Mouse (Mus musculus) cortical plate, adult 2 months (tissue): Measurements from ENCODE around the gene Pced1a. TPM values are rescaled to one million over a fixed set of nuclear protein-coding genes. Genes with fewer than 3 reads are reported as not detected.

Source experiments
- H3K27ac ChIP-seq: fragments of 200-500 bp; 2 replicates; pipeline ENCODE4 v1.5.1; 2012; ENCODE audit warnings: low read length, control low read depth, inconsistent platforms; ENCODE audit not compliant: insufficient read depth
- H3K4me1 ChIP-seq: fragments of 200-500 bp; 2 replicates; pipeline ENCODE4 v1.6.1; 2011; ENCODE audit warnings: low read length; ENCODE audit not compliant: control insufficient read depth, insufficient read depth
- H3K4me3 ChIP-seq: fragments of 200-500 bp; 2 replicates; pipeline ENCODE4 v1.5.1; 2011; ENCODE audit warnings: mild to moderate bottlenecking, low read length, control low read depth; ENCODE audit not compliant: insufficient read depth
- CTCF ChIP-seq: fragments of 200-500 bp; IDR thresholded peaks from 2 replicates; pipeline ENCODE4 v1.5.1; 2011; ENCODE audit warnings: mild to moderate bottlenecking, control low read depth, low read length; ENCODE audit not compliant: insufficient read depth; ENCODE audit errors: extremely low read depth
- POLR2A ChIP-seq: fragments of 200-500 bp; IDR thresholded peaks from 2 replicates; pipeline ENCODE4 v1.6.1; 2011; ENCODE audit warnings: mild to moderate bottlenecking, low read length, control low read depth; ENCODE audit not compliant: insufficient read depth; ENCODE audit errors: extremely low read depth
- polyA plus RNA-seq: library from polyadenylated mRNA; depleted of rRNA; stranded (reverse); fragments of >200 nt; gene quantifications from 2 replicates; pipeline ENCODE4 v1.2.3, GENCODE M21; 2012

The Pced1a gene
- polyA plus RNA-seq, 1 experiment, result 24.6 TPM

DNA sequence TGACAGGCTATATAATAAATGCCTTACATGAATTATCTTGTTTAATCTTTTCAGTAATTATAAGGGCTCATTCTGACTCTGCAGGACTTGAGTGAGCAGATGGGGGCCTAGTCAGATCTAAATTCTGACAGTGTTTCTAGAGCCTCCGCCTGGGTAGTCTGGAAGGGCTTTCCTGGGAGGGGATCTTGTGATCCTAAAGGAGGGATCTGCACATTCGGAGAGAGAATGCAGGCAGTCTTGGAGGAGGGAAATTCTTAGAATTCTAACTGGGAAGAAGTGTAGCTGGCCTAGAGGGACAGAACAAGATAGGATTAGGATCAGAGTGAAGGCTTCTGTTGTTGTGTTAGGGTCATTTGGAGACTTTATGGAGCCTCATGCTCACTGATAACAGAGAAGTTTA is 27.8 kb upstream of the Pced1a start:
- no peak overlapping the region for H3K27ac ChIP-seq
- peaks cover 11% of the 10 kb centered on the region for H3K4me1 ChIP-seq

DNA sequence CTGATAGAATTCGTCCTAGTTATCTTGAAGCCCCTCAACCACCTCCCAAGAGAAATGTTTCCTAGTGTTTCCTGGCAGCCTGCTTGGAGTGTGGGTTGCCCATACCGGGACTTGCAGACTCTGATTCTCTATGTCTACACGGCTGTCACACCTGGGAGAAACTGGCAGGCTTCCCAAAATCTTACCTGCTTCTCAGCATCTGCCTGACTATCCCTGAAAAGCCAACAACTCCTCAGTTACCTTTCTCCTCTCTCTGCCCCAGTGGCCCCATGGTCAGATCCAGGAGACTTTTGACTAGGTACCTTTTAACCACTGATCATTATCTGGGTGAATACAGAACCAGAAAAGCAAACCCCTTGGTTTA is 27.2 kb upstream of the Pced1a start:
- peaks cover 9% of the 10 kb centered on the region for H3K4me1 ChIP-seq
- H3K27ac ChIP-seq, result no peak overlapping the region
- TF ChIP-seq POLR2A (no peak), CTCF (no peak)
- H3K4me3 ChIP-seq, result peak overlapping the region; percentile 49

More for the DNA sequence above, 27.8 kb upstream of the Pced1a start:
- no peak for TF ChIP-seq CTCF
- TF ChIP-seq POLR2A, result no peak
- peak overlapping the region; percentile 49; the same call in 1 of the 2 replicates for H3K4me3 ChIP-seq

- Histone ChIP-seq H3K4me1 (peaks cover 8% of the 10 kb centered on the region; the same call in 1 of the 2 replicates), H3K4me3 (peak overlapping the region; percentile 49), H3K27ac (no peak overlapping the region)
- no peak for TF ChIP-seq CTCF
- TF ChIP-seq POLR2A, result no peak
Measured at GRCm38 (mm10) chr2:130451086-130451726, 26.7 kb upstream of the Pced1a start.

- Histone ChIP-seq H3K4me1 (peaks cover 8% of the 10 kb centered on the region; the same call in 1 of the 2 replicates), H3K4me3 (peak overlapping the region; percentile 49), H3K27ac (peak overlapping the region; percentile 94)
- TF ChIP-seq POLR2A (no peak), CTCF (no peak)
Measured at GRCm38 (mm10) chr2:130450434-130450796, 25.9 kb upstream of the Pced1a start.

DNA sequence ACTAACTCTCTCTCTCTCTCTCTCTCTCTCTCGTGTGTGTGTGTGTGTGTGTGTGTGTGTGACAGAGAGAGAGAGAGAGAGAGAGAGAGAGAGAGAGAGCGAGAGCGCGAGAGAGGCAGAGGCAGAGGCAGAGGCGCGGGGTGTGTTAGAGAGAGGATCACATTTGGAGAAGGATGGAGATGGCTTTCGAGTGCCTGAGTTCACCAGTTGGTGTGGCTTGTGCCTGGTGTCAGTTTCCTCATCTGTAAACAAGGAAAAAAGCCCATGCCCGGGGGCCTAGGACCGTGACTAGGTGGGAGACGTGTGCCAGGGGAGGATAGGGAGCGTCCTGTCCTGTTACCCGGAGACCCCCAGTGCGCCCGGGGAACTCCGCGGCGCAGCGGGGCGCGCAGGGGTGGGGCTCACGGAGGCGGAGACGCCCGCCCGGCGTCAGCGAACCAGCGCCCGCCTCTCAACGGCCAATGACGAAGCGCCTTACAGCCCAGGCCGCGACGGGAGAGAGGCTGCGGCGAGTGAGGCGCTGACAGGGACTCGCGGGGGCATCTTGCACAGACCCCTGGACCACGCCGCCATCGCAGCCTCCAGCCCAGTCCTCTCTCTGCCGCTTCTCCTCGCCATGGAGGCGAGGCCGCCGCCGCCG is 25.4 kb upstream of the Pced1a start, which contains the start of gene Ptpra:
Ptpra (plus strand) TSS at position 485 of the 640 bp plus-strand sequence.
- H3K4me3 ChIP-seq, result peak within 1 kb of the TSS; percentile 49
- peak within 1 kb of the TSS; percentile 94 for H3K27ac ChIP-seq
- no peak for TF ChIP-seq CTCF
- peak; percentile 91 for TF ChIP-seq POLR2A
- peaks cover 6% of the 10 kb centered on the region; the same call in 1 of the 2 replicates for H3K4me1 ChIP-seq

- Histone ChIP-seq H3K27ac (no peak overlapping the region), H3K4me3 (peak overlapping the region; percentile 49), H3K4me1 (peaks cover 6% of the 10 kb centered on the region; the same call in 1 of the 2 replicates)
- TF ChIP-seq POLR2A (no peak), CTCF (no peak)
Measured at GRCm38 (mm10) chr2:130449021-130449793, 24.7 kb upstream of the Pced1a start.

DNA sequence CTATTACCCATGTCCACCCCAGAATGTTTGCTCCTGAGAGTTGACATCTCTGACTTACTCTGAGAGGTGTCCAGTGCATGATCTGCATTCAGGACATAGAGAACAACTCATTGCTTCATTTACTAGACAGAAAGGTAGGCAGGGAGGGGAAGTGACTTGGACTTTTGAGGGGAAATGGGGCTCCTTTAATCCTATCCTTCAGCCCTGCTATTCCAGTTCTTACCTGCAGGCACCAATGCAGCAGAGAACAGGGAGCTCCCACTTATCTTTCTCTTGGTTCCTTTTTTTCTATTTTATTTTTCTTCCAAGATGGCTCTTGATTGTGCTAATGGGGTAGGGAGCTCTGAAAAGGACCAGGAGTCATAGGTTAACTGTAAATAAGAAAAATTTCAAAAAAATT is 23.9 kb upstream of the Pced1a start:
- TF ChIP-seq CTCF (no peak), POLR2A (no peak)
- Histone ChIP-seq H3K4me3 (no peak overlapping the region), H3K27ac (no peak overlapping the region), H3K4me1 (peaks cover 4% of the 10 kb centered on the region; the same call in 1 of the 2 replicates)

GRCm38 (mm10) chr2:130442162-130442561 is 17.7 kb upstream of the Pced1a start:
- Histone ChIP-seq H3K27ac (no peak overlapping the region), H3K4me1 (no peaks in the 10 kb centered on the region), H3K4me3 (no peak overlapping the region)
- no peak for TF ChIP-seq CTCF
- TF ChIP-seq POLR2A, result no peak

- TF ChIP-seq POLR2A (no peak), CTCF (no peak)
- no peaks in the 10 kb centered on the region for H3K4me1 ChIP-seq
Measured at GRCm38 (mm10) chr2:130439840-130440480, 15.5 kb upstream of the Pced1a start.

DNA sequence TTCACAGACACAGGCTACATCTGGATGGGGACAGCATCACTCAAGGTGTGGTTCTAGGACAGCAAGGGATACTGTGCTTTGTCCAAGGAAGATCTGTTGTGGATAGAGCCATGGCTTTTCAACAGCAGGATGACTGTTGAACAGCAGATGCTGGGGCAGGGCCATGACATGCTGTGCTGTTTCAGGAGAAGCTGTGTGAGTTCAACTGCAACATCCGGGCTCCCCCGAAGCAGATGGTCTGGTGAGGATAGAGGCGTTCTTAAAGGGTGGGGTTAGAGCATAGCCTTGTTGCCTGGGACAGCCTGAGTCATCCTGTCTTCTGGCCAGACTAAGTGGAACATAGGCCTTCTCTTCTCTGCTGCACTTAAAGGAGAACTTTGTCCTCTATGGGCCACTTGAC is 14.4 kb upstream of the Pced1a start:
- Histone ChIP-seq H3K4me1 (no peaks in the 10 kb centered on the region), H3K4me3 (no peak overlapping the region), H3K27ac (no peak overlapping the region)
- TF ChIP-seq CTCF (no peak), POLR2A (no peak)

More at GRCm38 (mm10) chr2:130439840-130440480, 15.5 kb upstream of the Pced1a start:
- no peak overlapping the region for H3K27ac ChIP-seq
- no peak overlapping the region for H3K4me3 ChIP-seq
